1 mouse cellular context compared by ENCODE assay signal in the genomic region with DNA sequence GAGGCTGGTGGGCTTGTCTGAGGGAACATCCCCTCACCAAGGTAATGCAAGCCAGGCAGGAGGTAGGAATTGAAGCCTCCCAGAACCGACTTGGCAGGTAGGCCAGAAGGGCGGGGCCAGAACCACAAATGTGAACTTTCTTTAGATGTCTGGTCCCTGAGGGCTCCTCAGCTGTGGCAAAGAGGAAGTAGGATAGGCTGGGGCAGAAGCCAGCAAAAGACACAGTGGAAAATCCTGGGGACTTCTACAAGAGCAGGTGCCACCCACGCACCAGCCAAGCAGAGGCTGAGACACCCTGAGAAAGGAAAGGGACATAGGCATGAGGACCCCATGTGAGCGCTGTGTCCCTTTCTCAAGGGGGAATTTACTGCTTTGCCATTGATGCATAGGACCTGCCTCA.
TF ChIP-seq lines count a peak whose summit lies in the region.

No protein-coding gene starts in this region.

TF ChIP-seq in CH12.LX, 34 proteins besides CTCF, POLR2A, EP300 and RAD21 (continued from another document):
- TF ChIP-seq MAFK (IDR thresholded peaks at IDR 0.05; ENCODE audit: insufficient replicate concordance, low read length): peak; percentile 69; the same call in 1 of the 2 replicates
- TF ChIP-seq PAX5 (IDR thresholded peaks at IDR 0.05; ENCODE audit: low read length): no peak
- peak; percentile 92 for TF ChIP-seq IRF4 (IDR thresholded peaks at IDR 0.05; ENCODE audit: low read depth, low read length)
- TF ChIP-seq UBTF (IDR thresholded peaks at IDR 0.05; ENCODE audit: low read depth, low read length): no peak
- 0 out of 2 replicates have a peak, but pooled peaks have one; percentile 36 for TF ChIP-seq TBP (conservative IDR thresholded peaks at IDR 0.05; ENCODE audit: low read depth, low read length)
- TF ChIP-seq NRF1 (IDR thresholded peaks at IDR 0.05; ENCODE audit: low read depth, low read length): 0 out of 2 replicates have a peak, but pooled peaks have one; percentile 37
- TF ChIP-seq POLR2AphosphoS2 (IDR thresholded peaks at IDR 0.05; ENCODE audit: low read depth, low read length): no peak
- TF ChIP-seq HCFC1 (IDR thresholded peaks at IDR 0.05; ENCODE audit: low read depth, low read length): peak; percentile 32; the same call in 1 of the 2 replicates
- TF ChIP-seq ZC3H11A (IDR thresholded peaks at IDR 0.05; ENCODE audit: low read depth, low read length): no peak
- no peak for TF ChIP-seq NELFE (IDR thresholded peaks at IDR 0.05; ENCODE audit: low read depth, low read length)
- no peak for TF ChIP-seq GABPA (IDR thresholded peaks at IDR 0.05; ENCODE audit: insufficient replicate concordance, low read depth, low read length)
- no peak for TF ChIP-seq JUND (conservative IDR thresholded peaks at IDR 0.05; ENCODE audit: low read depth, low read length)
